In genomic region chr14:44110981-44111380, GRCm38 (mm10) we compare ENCODE assay signal across 18 mouse cellular contexts. TPM values are rescaled to one million over a fixed set of nuclear protein-coding genes. Genes with fewer than 3 reads are reported as not detected.
A peak's percentile ranks its signal among the peaks of the same experiment; 100 is the strongest.
DNase-seq lines count a peak whose midpoint lies in the region.
"Had no signal": no experiment of that assay in that cellular context is flagged by ENCODE, and none has a peak within 500 bp of the region (broad histone marks: within the 10 kb centered on the region; RNA-seq: fewer than 3 reads in every experiment).

No protein-coding gene starts in this region.

- peak; percentile 57 for DNase-seq in adrenal gland, postnatal 14 days
- DNase-seq in adrenal gland, postnatal 4 days (ENCODE audit: low spot score in 2 of 2), result no peak
- peak; percentile 3 for DNase-seq in kidney, postnatal 10 days
- DNase-seq in kidney, postnatal 36 days, result no peak
- peak; percentile 69 for DNase-seq in adipocyte (ENCODE audit: low spot score)
- no peak for DNase-seq in heart, adult 11 months
- DNase-seq: B cell, adult 2 months; cerebellum, adult 11 months; cerebellum, adult 18-20 months; cerebellum, adult 8-10 months; cerebellum, adult 9-11 months; cerebellum, postnatal 14 days; cerebellum, postnatal 36 days; embryo, embryonic 11 days had no signal

RNA-seq across cellular contexts. Expression of gene Ear2, which starts 8.5 kb away (rescaled TPM):
- 4.1 and 4.5 TPM in 2 replicates for total RNA-seq in adrenal gland, postnatal 14 days (2021)
- total RNA-seq in adrenal gland, postnatal 4 days (2021), result 1 to 10 TPM; 2.2 to 3.2 TPM
- total RNA-seq: CH12.LX, G1E had no signal

RNA-seq across cellular contexts. Expression of gene Gm3327, which starts 12.7 kb away (rescaled TPM):
- not detected in 2 replicates for total RNA-seq in adrenal gland, postnatal 14 days (2021)
- total RNA-seq in adrenal gland, postnatal 4 days (2021), result not detected
- total RNA-seq: adrenal gland, postnatal 36 days; CH12.LX; common myeloid progenitor, adult 5-6 weeks had no signal

Comparison
In these comparisons a context has a peak if more than half of its experiments do, and no peak if none do; other contexts are left out.
1. DNase-seq: peak in adrenal gland, postnatal 14 days (single experiment), kidney, postnatal 10 days (single experiment) and adipocyte (single experiment); none in adrenal gland, postnatal 4 days (0 of 2), kidney, postnatal 36 days (0 of 2) and heart, adult 11 months (single experiment).